Mouse (Mus musculus): ENCODE measurements around the gene Ktn1. TPM values are rescaled to one million over a fixed set of nuclear protein-coding genes. Genes with fewer than 3 reads are reported as not detected.

Ktn1 gene
- polyA plus RNA-seq, 1 experiment from 2014 or later = 111 TPM

- no peak overlapping the region for H3K27ac ChIP-seq (ENCODE audit: low read depth, low read length)
- peaks cover 5% of the 10 kb centered on the region; the same call in 1 of the 2 replicates for H3K36me3 ChIP-seq (ENCODE audit: control insufficient read depth, insufficient read depth, low read length)
- H3K9ac ChIP-seq (ENCODE audit: low read length) = no peak overlapping the region
- no peaks in the 10 kb centered on the region for H3K9me3 ChIP-seq (ENCODE audit: control insufficient read depth, low read length)
- no peak for DNase-seq (ENCODE audit: low spot score, missing footprints)
- ATAC-seq (ENCODE audit: low FRiP score) = no peak
- H3K4me2 ChIP-seq = no peak overlapping the region
- no peaks in the 10 kb centered on the region for H3K27me3 ChIP-seq (ENCODE audit: control insufficient read depth, insufficient read depth, low read length)
- 84% methylated on average over 3 of the region's 3 CpGs for WGBS
- H3K4me3 ChIP-seq (ENCODE audit: low read depth, low read length) = no peak overlapping the region
- no peaks in the 10 kb centered on the region for H3K4me1 ChIP-seq (ENCODE audit: control insufficient read depth, insufficient read depth, low read length)
Measured at GRCm38 (mm10) chr14:47709546-47709945, 61.3 kb downstream of the Ktn1 start.

- ATAC-seq (ENCODE audit: low FRiP score) (no peak), DNase-seq (ENCODE audit: low spot score, missing footprints) (no peak)
- WGBS = 88% methylated on average over 3 of the region's 3 CpGs
- Histone ChIP-seq H3K4me1 (ENCODE audit: control insufficient read depth, insufficient read depth, low read length) (no peaks in the 10 kb centered on the region), H3K27ac (ENCODE audit: low read depth, low read length) (no peak overlapping the region), H3K36me3 (ENCODE audit: control insufficient read depth, insufficient read depth, low read length) (0 out of 2 replicates have a peak, but pooled peaks cover 6% of the 10 kb centered on the region), H3K4me3 (ENCODE audit: low read depth, low read length) (no peak overlapping the region), H3K9me3 (ENCODE audit: control insufficient read depth, low read length) (no peaks in the 10 kb centered on the region), H3K4me2 (no peak overlapping the region), H3K27me3 (ENCODE audit: control insufficient read depth, insufficient read depth, low read length) (no peaks in the 10 kb centered on the region), H3K9ac (ENCODE audit: low read length) (no peak overlapping the region)
Measured at GRCm38 (mm10) chr14:47715771-47716170, 67.5 kb downstream of the Ktn1 start.

GRCm38 (mm10) chr14:47717916-47718606, 69.8 kb downstream of the Ktn1 start:
- H3K9ac ChIP-seq (ENCODE audit: low read length) = no peak overlapping the region
- DNase-seq (ENCODE audit: low spot score, missing footprints) (no peak), ATAC-seq (ENCODE audit: low FRiP score) (no peak)
- 97% methylated on average over 14 of the region's 14 CpGs for WGBS
- 0 out of 2 replicates have a peak, but pooled peaks cover 6% of the 10 kb centered on the region for H3K36me3 ChIP-seq (ENCODE audit: control insufficient read depth, insufficient read depth, low read length)
- H3K27me3 ChIP-seq (ENCODE audit: control insufficient read depth, insufficient read depth, low read length) = no peaks in the 10 kb centered on the region
- H3K4me3 ChIP-seq (ENCODE audit: low read depth, low read length) = no peak overlapping the region
- no peaks in the 10 kb centered on the region for H3K4me1 ChIP-seq (ENCODE audit: control insufficient read depth, insufficient read depth, low read length)
- H3K9me3 ChIP-seq (ENCODE audit: control insufficient read depth, low read length) = no peaks in the 10 kb centered on the region
- H3K27ac ChIP-seq (ENCODE audit: low read depth, low read length) = no peak overlapping the region
- no peak overlapping the region for H3K4me2 ChIP-seq

GRCm38 (mm10) chr14:47720023-47720422, 71.8 kb downstream of the Ktn1 start:
- ATAC-seq (ENCODE audit: low FRiP score) (no peak), DNase-seq (ENCODE audit: low spot score, missing footprints) (no peak)
- Histone ChIP-seq H3K27ac (ENCODE audit: low read depth, low read length) (no peak overlapping the region), H3K4me2 (no peak overlapping the region), H3K9ac (ENCODE audit: low read length) (no peak overlapping the region), H3K4me1 (ENCODE audit: control insufficient read depth, insufficient read depth, low read length) (no peaks in the 10 kb centered on the region), H3K27me3 (ENCODE audit: control insufficient read depth, insufficient read depth, low read length) (no peaks in the 10 kb centered on the region), H3K9me3 (ENCODE audit: control insufficient read depth, low read length) (no peaks in the 10 kb centered on the region), H3K36me3 (ENCODE audit: control insufficient read depth, insufficient read depth, low read length) (peaks cover 13% of the 10 kb centered on the region), H3K4me3 (ENCODE audit: low read depth, low read length) (no peak overlapping the region)
- 96% methylated on average over 4 of the region's 4 CpGs for WGBS

- DNase-seq (ENCODE audit: low spot score, missing footprints) (no peak), ATAC-seq (ENCODE audit: low FRiP score) (no peak)
- no peaks in the 10 kb centered on the region for H3K27me3 ChIP-seq (ENCODE audit: control insufficient read depth, insufficient read depth, low read length)
- H3K9me3 ChIP-seq (ENCODE audit: control insufficient read depth, low read length) = no peaks in the 10 kb centered on the region
- peaks cover 15% of the 10 kb centered on the region for H3K36me3 ChIP-seq (ENCODE audit: control insufficient read depth, insufficient read depth, low read length)
- H3K27ac ChIP-seq (ENCODE audit: low read depth, low read length) = no peak overlapping the region
- H3K9ac ChIP-seq (ENCODE audit: low read length) = no peak overlapping the region
- H3K4me3 ChIP-seq (ENCODE audit: low read depth, low read length) = no peak overlapping the region
- no peaks in the 10 kb centered on the region for H3K4me1 ChIP-seq (ENCODE audit: control insufficient read depth, insufficient read depth, low read length)
- no peak overlapping the region for H3K4me2 ChIP-seq
Measured at GRCm38 (mm10) chr14:47723035-47723434, 74.8 kb downstream of the Ktn1 start.

GRCm38 (mm10) chr14:47728594-47728993, 80.3 kb downstream of the Ktn1 start:
- no peak overlapping the region for H3K4me3 ChIP-seq (ENCODE audit: low read depth, low read length)
- no peaks in the 10 kb centered on the region for H3K9me3 ChIP-seq (ENCODE audit: control insufficient read depth, low read length)
- ATAC-seq (ENCODE audit: low FRiP score) (no peak), DNase-seq (ENCODE audit: low spot score, missing footprints) (no peak)
- no peaks in the 10 kb centered on the region for H3K4me1 ChIP-seq (ENCODE audit: control insufficient read depth, insufficient read depth, low read length)
- H3K9ac ChIP-seq (ENCODE audit: low read length) = no peak overlapping the region
- WGBS = 89% methylated on average over 1 of the region's 1 CpGs
- H3K27ac ChIP-seq (ENCODE audit: low read depth, low read length) = no peak overlapping the region
- H3K36me3 ChIP-seq (ENCODE audit: control insufficient read depth, insufficient read depth, low read length) = peaks cover 30% of the 10 kb centered on the region
- H3K4me2 ChIP-seq = no peak overlapping the region
- H3K27me3 ChIP-seq (ENCODE audit: control insufficient read depth, insufficient read depth, low read length) = no peaks in the 10 kb centered on the region

- peaks cover 11% of the 10 kb centered on the region; the same call in 1 of the 2 replicates for H3K36me3 ChIP-seq (ENCODE audit: control insufficient read depth, insufficient read depth, low read length)
- 91% methylated on average over 12 of the region's 12 CpGs for WGBS
- no peak overlapping the region for H3K9ac ChIP-seq (ENCODE audit: low read length)
- no peak overlapping the region for H3K27ac ChIP-seq (ENCODE audit: low read depth, low read length)
- H3K27me3 ChIP-seq (ENCODE audit: control insufficient read depth, insufficient read depth, low read length) = no peaks in the 10 kb centered on the region
- H3K9me3 ChIP-seq (ENCODE audit: control insufficient read depth, low read length) = no peaks in the 10 kb centered on the region
- DNase-seq (ENCODE audit: low spot score, missing footprints) (no peak), ATAC-seq (ENCODE audit: low FRiP score) (no peak)
- no peak overlapping the region for H3K4me3 ChIP-seq (ENCODE audit: low read depth, low read length)
- H3K4me1 ChIP-seq (ENCODE audit: control insufficient read depth, insufficient read depth, low read length) = no peaks in the 10 kb centered on the region
- no peak overlapping the region for H3K4me2 ChIP-seq
Measured at GRCm38 (mm10) chr14:47735354-47735753, 87.1 kb downstream of the Ktn1 start.

- H3K4me3 ChIP-seq (ENCODE audit: low read depth, low read length) = no peak overlapping the region
- no peak overlapping the region for H3K27ac ChIP-seq (ENCODE audit: low read depth, low read length)
- no peak overlapping the region for H3K4me2 ChIP-seq
- peaks cover 11% of the 10 kb centered on the region; the same call in 1 of the 2 replicates for H3K36me3 ChIP-seq (ENCODE audit: control insufficient read depth, insufficient read depth, low read length)
- H3K4me1 ChIP-seq (ENCODE audit: control insufficient read depth, insufficient read depth, low read length) = no peaks in the 10 kb centered on the region
- 89% methylated on average over 8 of the region's 8 CpGs for WGBS
- no peaks in the 10 kb centered on the region for H3K27me3 ChIP-seq (ENCODE audit: control insufficient read depth, insufficient read depth, low read length)
- ATAC-seq (ENCODE audit: low FRiP score) (no peak), DNase-seq (ENCODE audit: low spot score, missing footprints) (no peak)
- H3K9ac ChIP-seq (ENCODE audit: low read length) = no peak overlapping the region
- H3K9me3 ChIP-seq (ENCODE audit: control insufficient read depth, low read length) = no peaks in the 10 kb centered on the region
Measured at GRCm38 (mm10) chr14:47736471-47736870, 88.2 kb downstream of the Ktn1 start.

- no peak overlapping the region for H3K4me3 ChIP-seq (ENCODE audit: low read depth, low read length)
- 0 out of 2 replicates have a peak, but pooled peaks cover 4% of the 10 kb centered on the region for H3K36me3 ChIP-seq (ENCODE audit: control insufficient read depth, insufficient read depth, low read length)
- H3K4me2 ChIP-seq = no peak overlapping the region
- DNase-seq (ENCODE audit: low spot score, missing footprints) (no peak), ATAC-seq (ENCODE audit: low FRiP score) (no peak)
- no peaks in the 10 kb centered on the region for H3K27me3 ChIP-seq (ENCODE audit: control insufficient read depth, insufficient read depth, low read length)
- no peaks in the 10 kb centered on the region for H3K4me1 ChIP-seq (ENCODE audit: control insufficient read depth, insufficient read depth, low read length)
- WGBS = 90% methylated on average over 5 of the region's 5 CpGs
- H3K9me3 ChIP-seq (ENCODE audit: control insufficient read depth, low read length) = no peaks in the 10 kb centered on the region
- H3K9ac ChIP-seq (ENCODE audit: low read length) = no peak overlapping the region
- H3K27ac ChIP-seq (ENCODE audit: low read depth, low read length) = no peak overlapping the region
Measured at GRCm38 (mm10) chr14:47740316-47740996, 92.2 kb downstream of the Ktn1 start.
